Mouse (Mus musculus) hindbrain, embryonic 12.5 days (tissue): ENCODE results near the gene H2-M5. TPM values are rescaled to one million over a fixed set of nuclear protein-coding genes. Genes with fewer than 3 reads are reported as not detected.
"Not testable (repeated sequence)": the region's sequence is repeated elsewhere in the genome, so short reads cannot be mapped to it uniquely, and the experiment has no call there.

Experiments
- ATAC-seq: fragments of 200-750 bp; cut with Nextera tagmentation; 2 replicates; pipeline ENCODE4 v1.8.0; 2017; ENCODE audit warnings: moderate TSS enrichment; ENCODE audit not compliant: low FRiP score
- H3K27ac ChIP-seq: fragments of 300-500 bp; sonication (generic); 2 replicates; pipeline ENCODE4 v1.5.1; 2016; ENCODE audit warnings: mild to moderate bottlenecking
- H3K27me3 ChIP-seq: fragments of 300-500 bp; sonication (generic); 2 replicates; pipeline ENCODE4 v1.6.1; 2016; ENCODE audit warnings: mild to moderate bottlenecking
- H3K36me3 ChIP-seq: fragments of 300-500 bp; sonication (generic); 2 replicates; pipeline ENCODE4 v1.6.1; 2016; ENCODE audit warnings: mild to moderate bottlenecking
- H3K4me1 ChIP-seq: fragments of 300-500 bp; sonication (generic); 2 replicates; pipeline ENCODE4 v1.6.1; 2016
- H3K4me2 ChIP-seq: fragments of 300-500 bp; sonication (generic); replicated peaks from 2 replicates; pipeline ENCODE4 v1.6.1; 2016; ENCODE audit warnings: mild to moderate bottlenecking
- H3K4me3 ChIP-seq: fragments of 300-500 bp; sonication (generic); 2 replicates; pipeline ENCODE4 v1.5.1; 2016; ENCODE audit warnings: mild to moderate bottlenecking
- H3K9ac ChIP-seq: fragments of 300-500 bp; sonication (generic); 2 replicates; pipeline ENCODE4 v1.6.1; 2016; ENCODE audit warnings: mild to moderate bottlenecking, moderate library complexity
- H3K9me3 ChIP-seq: fragments of 300-500 bp; sonication (generic); replicated peaks from 2 replicates; pipeline ENCODE4 v1.6.1; 2016; ENCODE audit warnings: mild to moderate bottlenecking
- WGBS: fragments of 180-500 bp; shearing (Covaris S2); methylation state at CpG from one replicate; pipeline ENCODE4 v1.1.7; 2016; 5-methylcytosine and 5-hydroxymethylcytosine counted together
- polyA plus RNA-seq: library from polyadenylated mRNA; unstranded; fragments of >200 nt; fragmentation: Nextera tagmentation; extraction: Ambion mirVana; gene quantifications from 2 replicates; pipeline ENCODE4 v1.2.1, GENCODE M21; 2016

H2-M5 gene
- polyA plus RNA-seq, 1 experiment from 2014 or later, result 2.3 TPM

DNA sequence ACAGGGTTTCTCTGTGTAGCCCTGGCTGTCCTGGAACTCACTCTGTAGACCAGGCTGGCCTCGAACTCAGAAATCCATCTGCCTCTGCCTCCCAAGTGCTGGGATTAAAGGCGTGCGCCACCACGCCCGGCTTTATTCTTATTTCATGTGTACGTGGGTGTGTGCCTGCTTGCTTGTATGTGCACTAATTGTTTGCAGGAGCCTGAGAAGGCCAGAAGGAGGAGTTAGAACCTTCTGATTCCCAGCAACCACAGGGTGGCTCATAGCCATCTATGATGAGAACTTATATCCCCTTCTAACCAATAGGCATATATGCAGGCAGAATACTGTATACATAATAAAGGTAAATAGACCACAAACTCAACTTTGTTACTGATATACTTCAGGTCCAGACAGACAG lies 1.3 kb upstream of the H2-M5 start:
- H3K27me3 ChIP-seq, result peaks cover 30% of the 10 kb centered on the region
- not testable (repeated sequence) for H3K4me3 ChIP-seq, H3K9ac ChIP-seq, H3K27ac ChIP-seq, H3K36me3 ChIP-seq, H3K4me1 ChIP-seq, H3K9me3 ChIP-seq, ATAC-seq, H3K4me2 ChIP-seq
- WGBS, result 85% methylated on average over 6 of the region's 6 CpGs

DNA sequence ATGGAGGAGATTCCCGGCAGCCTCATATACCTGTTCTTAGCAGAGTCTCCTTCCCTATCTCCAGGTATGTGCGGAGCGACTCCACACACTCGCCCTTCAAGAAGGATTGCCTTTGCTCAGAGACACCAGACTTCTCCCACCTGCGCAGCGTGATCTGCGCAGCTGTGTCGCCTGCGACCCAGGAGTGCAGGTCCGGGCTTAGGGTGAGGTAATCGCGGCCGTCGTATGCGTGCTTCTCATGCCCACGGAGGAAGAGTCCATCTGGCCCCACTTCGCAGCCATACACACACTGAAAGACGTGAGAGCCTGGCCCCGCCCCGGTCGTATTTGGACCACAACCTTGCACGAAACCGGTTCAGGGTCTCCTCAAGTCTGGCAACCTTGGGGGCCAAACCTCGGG lies 862 bp downstream of the H2-M5 start:
- Histone ChIP-seq H3K27me3 (peaks cover 30% of the 10 kb centered on the region), H3K4me1 (no peaks in the 10 kb centered on the region), H3K27ac (no peak overlapping the region), H3K36me3 (no peaks in the 10 kb centered on the region), H3K9me3 (no peaks in the 10 kb centered on the region), H3K4me3 (0 out of 2 replicates have a peak overlapping the region, but pooled peaks have one; percentile 13), H3K9ac (0 out of 2 replicates have a peak overlapping the region, but pooled peaks have one; percentile 32), H3K4me2 (peak overlapping the region; percentile 9; the same call in 1 of the 2 replicates)
- ATAC-seq, result no peak
- 8% methylated on average over 24 of the region's 24 CpGs for whole genome bisulfite sequencing

- 0 out of 2 replicates have a peak, but pooled peaks cover 2% of the 10 kb centered on the region for H3K4me1 ChIP-seq
- H3K4me3 ChIP-seq, result no peak overlapping the region
- H3K27me3 ChIP-seq, result peaks cover 24% of the 10 kb centered on the region
- no peaks in the 10 kb centered on the region for H3K36me3 ChIP-seq
- H3K9ac ChIP-seq, result no peak overlapping the region
- no peak overlapping the region for H3K27ac ChIP-seq
- no peak overlapping the region for H3K4me2 ChIP-seq
- H3K9me3 ChIP-seq, result no peaks in the 10 kb centered on the region
- whole genome bisulfite sequencing, result 45% methylated on average over 5 of the region's 5 CpGs
- no peak for ATAC-seq
Measured at GRCm38 (mm10) chr17:36982253-36983155, 6.8 kb downstream of the H2-M5 start.

DNA sequence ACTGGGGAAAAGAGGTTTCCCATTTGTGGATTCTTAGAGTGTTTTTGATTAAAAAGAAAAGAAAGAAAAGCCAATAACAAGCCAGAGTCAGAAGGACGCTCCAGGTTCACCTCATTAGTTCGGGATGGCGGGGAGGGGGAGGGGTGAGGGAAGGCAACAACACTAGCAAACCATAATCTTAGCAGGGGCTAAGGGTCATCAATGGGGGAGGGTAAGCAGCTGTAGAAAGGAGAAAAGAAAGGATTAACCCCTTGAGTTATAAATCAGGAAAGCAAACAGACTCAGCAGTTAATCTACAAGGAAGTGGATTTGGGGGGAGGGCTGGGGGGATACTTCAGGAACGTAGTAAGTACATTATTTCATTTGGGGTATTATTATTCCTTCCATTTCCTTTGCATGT lies 7.5 kb downstream of the H2-M5 start:
- WGBS, result 16% methylated on average over 4 of the region's 4 CpGs
- ATAC-seq, result no peak

GRCm38 (mm10) chr17:36981221-36981813 lies 8.0 kb downstream of the H2-M5 start, which contains the start of gene 2410137M14Rik:
TSS of gene 2410137M14Rik (minus strand) at chr17:36981237.
- Histone ChIP-seq H3K4me1 (0 out of 2 replicates have a peak, but pooled peaks cover 2% of the 10 kb centered on the region), H3K4me2 (no peak within 1 kb of the TSS; the same call in 1 of the 2 replicates), H3K27me3 (peaks cover 16% of the 10 kb centered on the region), H3K9me3 (no peaks in the 10 kb centered on the region), H3K36me3 (no peaks in the 10 kb centered on the region), H3K4me3 (no peak within 1 kb of the TSS), H3K27ac (no peak within 1 kb of the TSS), H3K9ac (no peak within 1 kb of the TSS)
- 20% methylated on average over 18 of the region's 18 CpGs for WGBS
- ATAC-seq, result no peak

More for the DNA sequence above, 7.5 kb downstream of the H2-M5 start:
- peaks cover 19% of the 10 kb centered on the region for H3K27me3 ChIP-seq
- no peak overlapping the region for H3K4me3 ChIP-seq
- no peak overlapping the region for H3K9ac ChIP-seq
- no peaks in the 10 kb centered on the region for H3K36me3 ChIP-seq
- no peak overlapping the region for H3K4me2 ChIP-seq
- no peaks in the 10 kb centered on the region for H3K9me3 ChIP-seq
- H3K4me1 ChIP-seq, result 0 out of 2 replicates have a peak, but pooled peaks cover 2% of the 10 kb centered on the region
- no peak overlapping the region for H3K27ac ChIP-seq

DNA sequence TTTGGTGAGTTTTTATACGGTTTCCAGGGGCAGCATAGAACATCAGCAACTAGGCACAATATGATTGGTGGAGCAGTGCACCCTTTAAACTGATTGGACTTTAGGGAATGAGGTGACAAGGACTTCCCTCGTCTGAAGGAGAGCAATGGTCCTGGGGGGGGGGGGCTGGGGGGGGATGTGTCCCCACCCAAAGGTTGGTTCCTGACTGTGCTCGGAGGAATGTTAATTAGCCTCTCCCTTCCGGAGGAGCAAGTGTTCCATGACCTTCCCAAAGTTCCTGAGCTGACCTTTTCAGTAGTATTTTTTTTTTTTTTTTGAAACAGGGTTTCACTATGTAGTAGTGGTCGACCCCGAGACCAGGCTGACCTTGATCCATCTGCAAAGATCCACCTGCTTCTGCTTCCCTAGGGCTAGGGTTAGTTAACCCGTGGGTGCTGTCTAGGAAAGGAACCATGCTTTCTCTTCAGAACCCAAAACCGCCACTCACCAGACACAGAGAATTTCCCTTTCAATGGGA lies 16.0 kb downstream of the H2-M5 start:
- whole genome bisulfite sequencing, result 71% methylated on average over 8 of the region's 8 CpGs
- H3K27me3 ChIP-seq, result no peaks in the 10 kb centered on the region
- no peak overlapping the region for H3K4me3 ChIP-seq
- no peaks in the 10 kb centered on the region for H3K4me1 ChIP-seq
- no peaks in the 10 kb centered on the region for H3K36me3 ChIP-seq
- ATAC-seq, result no peak
- H3K9ac ChIP-seq, result no peak overlapping the region
- no peak overlapping the region for H3K4me2 ChIP-seq
- H3K27ac ChIP-seq, result no peak overlapping the region
- H3K9me3 ChIP-seq, result no peaks in the 10 kb centered on the region

- WGBS, result 91% methylated on average over 3 of the region's 3 CpGs
- Histone ChIP-seq H3K4me2 (no peak overlapping the region), H3K27ac (no peak overlapping the region), H3K9me3 (no peaks in the 10 kb centered on the region), H3K27me3 (no peaks in the 10 kb centered on the region), H3K9ac (no peak overlapping the region), H3K4me1 (no peaks in the 10 kb centered on the region), H3K4me3 (no peak overlapping the region), H3K36me3 (no peaks in the 10 kb centered on the region)
- no peak for ATAC-seq
Measured at GRCm38 (mm10) chr17:36972791-36973190, 16.5 kb downstream of the H2-M5 start.

GRCm38 (mm10) chr17:36971172-36971850 lies 18.0 kb downstream of the H2-M5 start:
- H3K27ac ChIP-seq, result no peak overlapping the region
- H3K9ac ChIP-seq, result no peak overlapping the region
- ATAC-seq, result no peak
- H3K36me3 ChIP-seq, result no peaks in the 10 kb centered on the region
- WGBS, result 89% methylated on average over 6 of the region's 6 CpGs
- H3K4me1 ChIP-seq, result no peaks in the 10 kb centered on the region
- H3K9me3 ChIP-seq, result no peaks in the 10 kb centered on the region
- H3K27me3 ChIP-seq, result no peaks in the 10 kb centered on the region
- no peak overlapping the region for H3K4me3 ChIP-seq
- H3K4me2 ChIP-seq, result no peak overlapping the region

DNA sequence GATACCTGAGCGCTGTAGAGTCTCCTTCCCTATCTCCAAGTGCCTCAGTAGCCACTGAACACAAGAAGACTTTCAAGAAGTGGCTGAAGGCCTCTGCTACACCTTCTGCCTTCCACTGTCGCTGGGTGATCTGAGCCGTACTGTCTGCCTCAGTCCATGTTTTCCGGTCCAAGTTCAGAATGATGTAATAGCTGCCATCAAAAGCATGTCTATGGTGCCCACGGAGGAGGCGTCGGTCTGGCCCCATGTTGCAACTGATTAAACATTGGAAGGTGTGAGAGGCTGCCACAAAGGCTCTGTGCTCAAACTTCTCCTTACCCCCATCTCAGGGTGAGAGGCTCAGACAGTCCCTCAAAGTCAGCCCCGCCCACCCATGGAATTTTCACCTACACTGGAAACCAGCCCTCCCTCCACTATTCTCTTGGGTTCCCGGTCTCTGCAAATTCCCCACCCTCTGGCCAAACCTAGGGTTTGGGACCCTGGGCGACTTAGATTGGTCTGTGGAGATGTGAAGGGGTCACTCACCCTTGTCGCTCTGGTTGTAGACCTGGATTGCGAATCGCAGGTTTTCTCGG lies 18.9 kb downstream of the H2-M5 start:
- Histone ChIP-seq H3K9me3 (no peaks in the 10 kb centered on the region), H3K4me3 (no peak overlapping the region), H3K27ac (no peak overlapping the region), H3K27me3 (no peaks in the 10 kb centered on the region), H3K4me1 (no peaks in the 10 kb centered on the region), H3K4me2 (no peak overlapping the region), H3K9ac (no peak overlapping the region), H3K36me3 (no peaks in the 10 kb centered on the region)
- no peak for ATAC-seq
- WGBS, result 85% methylated on average over 14 of the region's 14 CpGs

GRCm38 (mm10) chr17:36966875-36967274 lies 22.5 kb downstream of the H2-M5 start:
- Histone ChIP-seq H3K27me3 (no peaks in the 10 kb centered on the region), H3K4me1 (no peaks in the 10 kb centered on the region), H3K4me2 (no peak overlapping the region), H3K9me3 (no peaks in the 10 kb centered on the region), H3K4me3 (no peak overlapping the region), H3K27ac (no peak overlapping the region), H3K9ac (no peak overlapping the region), H3K36me3 (no peaks in the 10 kb centered on the region)
- WGBS, result 85% methylated on average over 1 of the region's 1 CpGs
- ATAC-seq, result no peak

- Histone ChIP-seq H3K9ac (no peak overlapping the region), H3K4me2 (no peak overlapping the region), H3K9me3 (no peaks in the 10 kb centered on the region), H3K36me3 (0 out of 2 replicates have a peak, but pooled peaks cover 1% of the 10 kb centered on the region), H3K27me3 (no peaks in the 10 kb centered on the region), H3K27ac (no peak overlapping the region), H3K4me3 (no peak overlapping the region), H3K4me1 (peaks cover 12% of the 10 kb centered on the region)
- 72% methylated on average over 1 of the region's 1 CpGs for WGBS
- no peak for ATAC-seq
Measured at GRCm38 (mm10) chr17:36961125-36961524, 28.2 kb downstream of the H2-M5 start.
